Mouse (Mus musculus) embryonic facial prominence, embryonic 10.5 days (tissue): ENCODE data around the gene Brinp1. TPM values are rescaled to one million over a fixed set of nuclear protein-coding genes. Genes with fewer than 3 reads are reported as not detected.

ENCODE experiments used
- DNase-seq: peaks from one replicate; pipeline ENCODE4 v3.0.0-alpha.2; 2017; ENCODE audit warnings: low spot score
- H3K27ac ChIP-seq: fragments of 300-500 bp; sonication (generic); replicated peaks from 2 replicates; pipeline ENCODE4 v1.5.1; 2016; ENCODE audit warnings: mild to moderate bottlenecking
- H3K27me3 ChIP-seq: fragments of 300-500 bp; sonication (generic); replicated peaks from 2 replicates; pipeline ENCODE4 v1.6.1; 2016; ENCODE audit warnings: low read depth, mild to moderate bottlenecking; ENCODE audit not compliant: poor library complexity, severe bottlenecking
- H3K36me3 ChIP-seq: fragments of 300-500 bp; sonication (generic); replicated peaks from 2 replicates; pipeline ENCODE4 v1.6.1; 2016; ENCODE audit warnings: mild to moderate bottlenecking, moderate library complexity
- H3K4me1 ChIP-seq: fragments of 300-500 bp; sonication (generic); 2 replicates; pipeline ENCODE4 v1.6.1; 2016
- H3K4me3 ChIP-seq: fragments of 300-500 bp; sonication (generic); 2 replicates; pipeline ENCODE4 v1.5.1; 2016; ENCODE audit warnings: mild to moderate bottlenecking, moderate library complexity
- H3K9me3 ChIP-seq: fragments of 300-500 bp; sonication (generic); 2 replicates; pipeline ENCODE4 v1.6.1; 2016; ENCODE audit warnings: mild to moderate bottlenecking
- WGBS: fragments of 180-500 bp; shearing (Covaris S2); methylation state at CpG from one replicate; pipeline ENCODE4 v1.1.7; 2016; 5-methylcytosine and 5-hydroxymethylcytosine counted together
- polyA plus RNA-seq: library from polyadenylated mRNA; unstranded; fragments of >200 nt; fragmentation: Nextera tagmentation; extraction: Ambion mirVana; gene quantifications from 2 replicates; pipeline ENCODE4 v1.2.1, GENCODE M21; 2016

Brinp1 gene
- polyA plus RNA-seq, 1 experiment from 2014 or later: 2.7 TPM

DNA sequence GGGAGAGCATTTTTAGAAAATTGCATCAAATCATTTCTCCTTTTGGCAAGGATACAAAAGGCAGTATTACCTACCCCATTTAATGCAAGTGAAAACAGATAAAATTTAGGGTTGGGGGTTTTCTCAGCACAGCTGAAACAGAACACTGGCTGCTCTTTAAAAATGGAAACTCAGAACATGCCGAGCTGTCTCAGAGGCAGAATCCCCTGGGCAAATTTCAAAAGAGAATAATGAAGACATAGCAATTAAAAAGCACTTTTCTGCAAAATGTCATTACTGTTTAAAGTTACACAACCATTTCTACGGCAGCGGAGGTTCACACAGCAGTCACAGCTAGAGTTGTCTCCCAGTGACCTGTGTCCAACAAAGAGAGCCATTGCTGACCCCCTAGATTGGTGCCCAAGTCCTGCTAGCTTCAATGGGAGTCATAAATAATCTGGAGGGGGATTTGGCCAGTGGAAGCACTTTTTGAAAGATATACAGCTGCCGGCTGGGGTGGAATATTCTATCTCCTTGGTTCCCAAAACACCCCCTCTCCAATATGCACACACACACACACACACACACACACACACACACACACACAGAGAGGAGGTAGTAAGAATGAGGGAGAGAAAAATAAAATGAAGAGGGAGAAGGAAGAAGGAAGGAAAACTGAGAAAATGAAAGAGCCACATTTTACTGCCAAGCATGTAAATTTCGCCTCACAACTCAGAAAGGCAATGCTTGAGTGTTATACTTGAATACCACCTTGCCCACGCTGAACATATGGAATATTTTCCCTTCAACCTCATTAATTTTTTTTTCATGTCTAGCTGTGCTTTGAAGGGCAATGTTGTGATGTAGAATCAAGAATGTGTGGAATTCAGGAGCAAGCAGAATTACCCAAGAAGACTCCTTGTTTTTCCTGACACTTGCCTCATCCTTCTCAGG is 152.0 kb downstream of the Brinp1 start:
- H3K27ac ChIP-seq: no peak overlapping the region
- 79% methylated on average over 6 of the region's 6 CpGs for WGBS
- H3K36me3 ChIP-seq: no peaks in the 10 kb centered on the region
- H3K4me1 ChIP-seq: no peaks in the 10 kb centered on the region
- H3K27me3 ChIP-seq: no peaks in the 10 kb centered on the region
- H3K9me3 ChIP-seq: no peaks in the 10 kb centered on the region
- no peak for DNase-seq
- no peak overlapping the region for H3K4me3 ChIP-seq

- no peak for DNase-seq
- no peaks in the 10 kb centered on the region for H3K27me3 ChIP-seq
- H3K4me3 ChIP-seq: no peak overlapping the region
- no peak overlapping the region for H3K27ac ChIP-seq
- H3K4me1 ChIP-seq: no peaks in the 10 kb centered on the region
- H3K9me3 ChIP-seq: no peaks in the 10 kb centered on the region
- H3K36me3 ChIP-seq: no peaks in the 10 kb centered on the region
- WGBS: 87% methylated on average over 5 of the region's 5 CpGs
Measured at GRCm38 (mm10) chr4:68790003-68790402, 164.2 kb downstream of the Brinp1 start.

DNA sequence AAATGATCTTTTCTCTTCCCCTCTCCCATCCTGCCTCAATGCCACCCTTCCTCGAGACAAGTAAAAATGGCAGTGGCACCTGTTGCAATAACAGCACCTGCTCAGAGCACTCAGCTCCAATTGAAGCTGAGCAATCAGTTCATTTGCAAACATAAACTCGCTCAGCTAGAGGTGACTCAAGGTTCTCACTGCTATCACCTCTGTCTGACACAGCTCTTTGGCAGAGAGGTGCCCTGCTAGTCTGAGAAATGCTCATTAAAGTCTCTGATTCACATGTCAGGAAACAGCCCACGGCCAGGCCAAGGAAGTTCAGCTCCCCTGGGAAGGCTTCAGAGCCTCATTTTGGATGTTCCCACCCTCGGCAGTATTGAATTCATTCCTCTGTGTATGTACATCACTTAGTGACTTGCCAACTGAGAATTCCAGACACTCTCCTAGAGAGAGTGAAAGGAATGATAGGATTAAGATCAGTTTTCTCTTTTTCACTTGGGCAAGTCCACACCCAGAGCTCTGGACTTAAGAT is 165.7 kb downstream of the Brinp1 start:
- no peaks in the 10 kb centered on the region for H3K9me3 ChIP-seq
- H3K4me1 ChIP-seq: no peaks in the 10 kb centered on the region
- no peak overlapping the region for H3K4me3 ChIP-seq
- DNase-seq: no peak
- 54% methylated on average over 4 of the region's 4 CpGs for WGBS
- no peak overlapping the region for H3K27ac ChIP-seq
- no peaks in the 10 kb centered on the region for H3K36me3 ChIP-seq
- no peaks in the 10 kb centered on the region for H3K27me3 ChIP-seq

DNA sequence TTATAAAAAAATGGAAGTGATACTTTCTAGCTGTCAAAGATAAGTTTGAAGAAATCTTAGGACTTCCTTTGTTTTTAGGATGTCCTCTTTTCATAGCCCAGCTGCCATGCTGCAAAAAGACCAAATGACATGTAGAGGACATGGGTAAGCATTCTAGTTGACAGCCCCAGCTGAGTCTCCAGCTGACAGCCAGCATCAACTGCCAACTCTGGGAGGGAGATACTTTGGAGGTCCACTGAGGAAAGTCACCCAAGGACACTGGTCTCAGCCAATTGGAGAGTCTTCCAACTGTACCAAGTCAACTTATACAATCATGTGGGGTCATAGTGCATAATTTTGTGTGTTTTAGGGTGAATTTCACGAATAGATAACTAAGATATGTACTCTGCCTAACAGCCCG is 166.6 kb downstream of the Brinp1 start:
- no peaks in the 10 kb centered on the region for H3K27me3 ChIP-seq
- DNase-seq: no peak
- H3K27ac ChIP-seq: no peak overlapping the region
- WGBS: 77% methylated on average over 2 of the region's 2 CpGs
- H3K9me3 ChIP-seq: no peaks in the 10 kb centered on the region
- no peak overlapping the region for H3K4me3 ChIP-seq
- no peaks in the 10 kb centered on the region for H3K4me1 ChIP-seq
- no peaks in the 10 kb centered on the region for H3K36me3 ChIP-seq

GRCm38 (mm10) chr4:68768256-68768655 is 185.9 kb downstream of the Brinp1 start:
- 35% methylated on average over 5 of the region's 5 CpGs for WGBS
- H3K27ac ChIP-seq: no peak overlapping the region
- H3K36me3 ChIP-seq: no peaks in the 10 kb centered on the region
- no peak overlapping the region for H3K4me3 ChIP-seq
- H3K27me3 ChIP-seq: no peaks in the 10 kb centered on the region
- no peaks in the 10 kb centered on the region for H3K4me1 ChIP-seq
- no peaks in the 10 kb centered on the region for H3K9me3 ChIP-seq
- no peak for DNase-seq

DNA sequence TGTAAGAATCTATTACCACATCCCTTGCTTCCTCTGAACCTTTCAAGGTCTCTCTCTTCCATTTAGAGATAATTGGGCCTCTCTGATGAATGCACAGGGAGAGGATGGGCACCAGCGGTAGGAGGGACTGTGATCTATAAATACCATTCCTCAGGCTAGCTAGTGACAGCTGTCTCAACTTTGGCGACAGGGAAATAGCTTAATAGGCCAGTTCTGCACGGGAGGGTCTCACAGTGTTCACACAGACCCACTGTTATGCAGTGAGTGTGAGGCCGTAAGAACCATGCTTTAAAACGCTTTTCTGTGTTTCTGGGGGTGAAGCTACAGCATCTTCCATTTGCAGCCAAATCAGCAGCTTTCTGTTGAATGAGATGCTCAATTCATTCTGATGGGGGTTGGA is 186.8 kb downstream of the Brinp1 start:
- DNase-seq: no peak
- H3K27me3 ChIP-seq: no peaks in the 10 kb centered on the region
- no peaks in the 10 kb centered on the region for H3K9me3 ChIP-seq
- 48% methylated on average over 5 of the region's 5 CpGs for WGBS
- no peak overlapping the region for H3K4me3 ChIP-seq
- H3K4me1 ChIP-seq: no peaks in the 10 kb centered on the region
- no peaks in the 10 kb centered on the region for H3K36me3 ChIP-seq
- no peak overlapping the region for H3K27ac ChIP-seq

DNA sequence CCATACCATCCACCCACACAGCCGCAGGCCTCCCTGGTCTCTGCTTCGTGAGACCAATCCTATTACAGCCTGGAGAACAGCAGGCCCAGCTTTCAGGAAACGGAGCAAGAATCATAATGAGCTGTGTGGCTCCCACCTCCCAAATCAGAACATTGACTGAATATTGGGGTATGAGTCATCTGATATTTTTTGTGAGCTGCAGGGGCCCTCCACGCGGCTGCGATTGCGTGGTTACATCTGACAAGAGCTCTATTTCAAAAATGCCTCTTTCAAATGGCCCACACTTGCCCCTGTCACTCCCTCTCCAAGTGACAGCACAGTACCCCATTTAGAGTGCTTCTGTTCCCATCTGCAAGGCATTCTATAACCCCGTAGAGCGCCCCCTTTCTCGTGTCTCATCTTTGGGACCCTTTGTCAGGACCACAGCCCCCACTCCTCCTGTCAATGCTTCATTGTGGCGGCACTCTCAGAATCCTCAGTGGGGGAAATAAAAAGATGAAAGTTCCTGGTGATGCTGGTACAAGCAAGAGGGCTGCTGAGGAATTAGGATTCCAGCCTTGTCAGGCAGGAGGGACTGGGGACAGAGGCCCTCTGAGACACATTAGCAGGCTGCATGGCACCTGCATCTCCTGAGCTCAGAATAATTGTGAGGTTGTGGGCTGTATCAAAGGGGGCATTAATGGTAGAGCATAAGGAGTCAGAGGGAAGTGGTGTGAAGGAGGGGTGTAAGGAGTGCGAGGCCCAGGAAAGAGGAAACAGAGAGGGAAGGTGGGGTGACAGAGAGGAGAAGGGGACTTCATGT is 188.2 kb downstream of the Brinp1 start:
- Histone ChIP-seq H3K4me3 (no peak overlapping the region), H3K27ac (no peak overlapping the region)
- 72% methylated on average over 12 of the region's 12 CpGs for WGBS

DNA sequence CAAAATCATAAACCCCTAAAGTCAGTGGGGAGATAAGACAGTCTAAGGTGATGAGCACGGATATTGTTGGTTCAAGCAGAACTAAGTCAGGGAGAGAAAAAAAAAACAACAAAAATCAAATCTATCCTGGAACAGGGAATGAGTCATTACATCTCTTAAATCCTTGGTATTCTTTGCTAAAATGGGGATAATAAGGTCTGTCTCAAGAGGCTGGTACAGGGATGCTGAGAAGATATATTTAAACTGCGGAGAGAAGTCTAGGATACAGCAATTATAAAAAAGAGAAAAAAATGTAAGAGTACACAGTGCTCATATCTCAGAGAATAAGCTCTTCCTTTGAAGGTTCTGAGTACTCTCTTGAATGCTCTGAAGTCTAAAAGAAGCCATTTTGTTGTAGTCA is 189.3 kb downstream of the Brinp1 start:
- no peaks in the 10 kb centered on the region for H3K4me1 ChIP-seq
- 91% methylated on average over 2 of the region's 2 CpGs for WGBS
- no peaks in the 10 kb centered on the region for H3K27me3 ChIP-seq
- no peaks in the 10 kb centered on the region for H3K9me3 ChIP-seq
- H3K4me3 ChIP-seq: no peak overlapping the region
- no peaks in the 10 kb centered on the region for H3K36me3 ChIP-seq
- no peak for DNase-seq
- no peak overlapping the region for H3K27ac ChIP-seq

More for the DNA sequence above, 188.2 kb downstream of the Brinp1 start:
- Histone ChIP-seq H3K36me3 (no peaks in the 10 kb centered on the region), H3K9me3 (no peaks in the 10 kb centered on the region), H3K4me1 (no peaks in the 10 kb centered on the region), H3K27me3 (no peaks in the 10 kb centered on the region)
- DNase-seq: no peak

GRCm38 (mm10) chr4:68720983-68721382 is 233.2 kb downstream of the Brinp1 start:
- Histone ChIP-seq H3K4me1 (no peaks in the 10 kb centered on the region), H3K4me3 (no peak overlapping the region), H3K36me3 (no peaks in the 10 kb centered on the region), H3K27me3 (no peaks in the 10 kb centered on the region), H3K27ac (no peak overlapping the region), H3K9me3 (no peaks in the 10 kb centered on the region)
- 50% methylated on average over 1 of the region's 1 CpGs for WGBS
- DNase-seq: no peak
